Mouse (Mus musculus) G1E-ER4 (cell line): ENCODE measurements around the gene Selenop. TPM values are rescaled to one million over a fixed set of nuclear protein-coding genes. Genes with fewer than 3 reads are reported as not detected.

Source experiments
- GATA1 ChIP-seq: IDR thresholded peaks from one replicate; pipeline ENCODE4 v1.8.0; 2012; ENCODE audit warnings: low read length, inconsistent platforms
- polyA plus RNA-seq: library from polyadenylated mRNA; stranded (reverse); fragments of >175 nt; gene quantifications from 2 replicates; pipeline ENCODE4 v1.2.3, GENCODE M21; 2012

The Selenop gene
- polyA plus RNA-seq, 1 experiment: not detected

DNA sequence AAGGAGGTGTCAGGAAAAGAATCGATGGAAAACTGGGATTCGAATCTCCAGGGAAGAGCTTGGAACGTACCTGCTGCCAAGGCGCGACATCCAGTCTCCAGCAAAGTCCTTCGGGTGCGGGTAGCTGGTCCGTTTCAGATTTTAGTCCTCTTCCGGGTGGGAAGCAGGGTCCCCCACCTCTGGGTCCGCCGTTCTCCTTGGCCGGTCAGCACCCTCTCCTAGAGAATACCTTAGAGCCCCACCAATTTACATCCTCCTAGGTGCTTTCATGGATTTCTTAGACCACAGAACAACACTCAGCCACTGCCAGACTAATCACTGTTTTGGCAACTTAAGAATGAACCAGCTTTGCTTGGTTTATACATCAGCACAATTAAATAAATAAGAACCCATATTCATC lies 35.1 kb downstream of the Selenop start, which contains the start of gene Ccdc152:
Gene Ccdc152 (minus strand): TSS at position 101 of the 400 bp plus-strand sequence.
- TF ChIP-seq GATA1: no peak

DNA sequence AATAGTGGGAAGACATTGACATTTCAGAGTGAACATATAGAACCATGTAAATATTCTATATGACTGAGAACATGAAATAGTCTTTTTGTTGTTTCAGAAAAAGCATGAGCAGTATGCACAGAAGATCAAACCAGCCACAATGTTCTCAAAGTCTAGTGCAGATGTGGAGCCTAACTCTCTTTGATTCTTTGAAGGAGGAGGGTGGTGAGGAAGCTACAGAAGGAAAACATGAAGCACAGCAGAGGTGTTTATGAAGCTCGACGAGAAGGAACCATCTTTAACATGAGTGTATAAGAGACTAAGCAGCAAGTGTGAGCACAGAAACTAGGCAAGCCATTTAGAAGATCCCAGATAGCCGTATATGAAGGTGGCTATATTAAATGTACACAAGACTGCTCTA lies 41.5 kb downstream of the Selenop start:
- TF ChIP-seq GATA1: no peak

DNA sequence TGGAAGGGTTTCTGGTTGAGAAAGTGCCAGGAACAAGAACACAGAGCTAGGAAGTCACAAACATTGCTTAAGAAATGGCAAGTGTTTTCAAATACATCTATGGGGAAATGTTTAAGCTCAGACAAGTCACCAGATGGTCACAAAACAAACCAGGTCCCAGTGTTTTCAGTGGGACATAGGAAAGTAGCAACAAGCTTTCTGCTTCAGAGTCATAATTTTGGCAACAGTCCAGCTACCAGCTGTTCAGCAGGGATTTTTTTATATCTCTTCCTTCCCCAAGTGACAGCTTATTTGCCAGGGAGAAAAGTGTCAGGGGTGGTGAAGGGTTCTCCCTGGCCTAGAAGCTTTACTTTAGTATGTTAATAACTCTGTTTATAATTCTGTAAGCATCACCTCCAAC lies 44.6 kb downstream of the Selenop start:
- TF ChIP-seq GATA1: no peak

DNA sequence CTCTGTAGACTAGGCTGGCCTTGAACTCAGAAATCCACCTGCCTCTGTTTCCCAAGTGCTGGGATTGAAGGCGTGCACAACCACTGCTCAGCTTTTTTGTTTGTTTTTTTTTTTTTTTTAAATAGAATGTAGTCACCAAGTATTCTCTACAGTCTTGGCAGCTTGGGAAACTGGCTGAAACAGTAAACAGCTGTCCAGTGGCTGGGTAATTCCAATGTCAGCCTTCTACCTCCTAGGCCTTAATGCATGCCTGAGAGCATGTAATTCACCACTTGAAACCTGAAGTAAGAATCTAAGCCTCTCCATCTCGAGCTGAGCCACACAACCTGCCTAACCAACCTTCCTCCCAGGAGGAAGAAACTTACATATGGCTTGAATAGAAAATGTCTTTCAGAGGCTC lies 48.3 kb downstream of the Selenop start:
- no peak for TF ChIP-seq GATA1

DNA sequence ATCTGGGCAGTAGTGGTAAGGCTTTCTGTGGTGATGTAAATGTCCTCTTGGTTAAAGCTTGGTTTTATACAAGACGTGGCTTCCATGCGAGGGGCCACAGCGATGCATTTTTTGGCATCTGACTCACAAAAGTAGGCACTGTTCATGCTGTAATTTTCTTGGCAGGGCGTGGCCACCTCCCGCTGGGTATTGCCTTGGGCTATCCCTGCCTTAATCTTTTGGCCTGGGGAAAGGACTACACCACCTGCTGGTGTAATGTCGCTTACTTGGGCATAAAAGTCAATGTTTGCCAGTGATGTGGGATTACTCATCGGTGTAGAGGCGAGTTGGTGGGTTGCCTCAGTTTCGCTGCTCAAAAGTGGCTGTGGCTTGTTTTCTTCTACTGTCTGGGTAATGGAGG lies 51.6 kb downstream of the Selenop start:
- TF ChIP-seq GATA1: no peak

DNA sequence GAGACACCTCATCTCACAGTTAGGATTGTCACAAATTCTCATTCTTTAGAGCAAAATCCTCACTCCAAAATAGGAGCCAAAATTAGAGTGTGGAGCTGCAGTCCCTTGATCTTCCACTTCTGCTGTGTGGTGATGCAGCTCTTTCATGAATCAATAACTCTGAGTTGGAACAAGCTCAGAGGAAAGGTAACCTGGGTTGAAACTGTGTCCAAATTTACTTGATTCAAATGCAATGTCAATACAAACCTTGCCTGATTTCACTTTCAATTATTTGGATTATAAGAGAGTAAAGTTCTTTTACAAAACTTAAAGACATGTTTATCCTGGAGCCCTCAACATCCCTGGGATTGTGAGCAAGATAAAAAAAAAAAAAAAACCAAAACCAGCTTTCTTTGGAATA lies 54.7 kb downstream of the Selenop start:
- TF ChIP-seq GATA1: no peak

Other genes with a start within 250 kb of the Selenop start
- gene Ccdc152, start 35.0 kb downstream of the Selenop start, polyA plus RNA-seq: not detected in 2 replicates